Mouse (Mus musculus) liver, postnatal 0 days (tissue): ENCODE results near the gene AI481877. TPM values are rescaled to one million over a fixed set of nuclear protein-coding genes. Genes with fewer than 3 reads are reported as not detected.

Experiments used
- ATAC-seq: fragments of 200-750 bp; cut with Nextera tagmentation; 2 replicates; pipeline ENCODE4 v1.8.0; 2017; ENCODE audit warnings: mild to moderate bottlenecking, moderate library complexity
- DNase-seq: peaks from one replicate; pipeline ENCODE4 v3.0.0-alpha.2; 2016
- H3K27ac ChIP-seq: fragments of 300-500 bp; sonication (generic); 2 replicates; pipeline ENCODE4 v1.5.1; 2014; ENCODE audit warnings: antibody characterized with exemption, moderate library complexity, mild to moderate bottlenecking, low read depth
- H3K27me3 ChIP-seq: fragments of 300-500 bp; sonication (generic); 2 replicates; pipeline ENCODE4 v1.6.1; 2014; ENCODE audit warnings: low read length, control low read depth, mixed read lengths; ENCODE audit not compliant: insufficient read depth
- H3K36me3 ChIP-seq: fragments of 300-500 bp; sonication (generic); replicated peaks from 2 replicates; pipeline ENCODE4 v1.6.1; 2014; ENCODE audit warnings: mild to moderate bottlenecking, control low read depth, low read length, moderate library complexity, mixed read lengths; ENCODE audit not compliant: insufficient read depth
- H3K4me1 ChIP-seq: fragments of 300-500 bp; sonication (generic); 2 replicates; pipeline ENCODE4 v1.6.1; 2014; ENCODE audit warnings: antibody characterized with exemption, mild to moderate bottlenecking, control low read depth; ENCODE audit not compliant: insufficient read depth
- H3K4me2 ChIP-seq: fragments of 300-500 bp; sonication (generic); 2 replicates; pipeline ENCODE4 v1.6.1; 2014; ENCODE audit warnings: low read depth, mild to moderate bottlenecking, low read length, moderate library complexity, mixed read lengths
- H3K4me3 ChIP-seq: fragments of 300-500 bp; sonication (generic); 2 replicates; pipeline ENCODE4 v1.5.1; 2014; ENCODE audit warnings: low read depth, low read length
- H3K9ac ChIP-seq: fragments of 300-500 bp; sonication (generic); replicated peaks from 2 replicates; pipeline ENCODE4 v1.6.1; 2014; ENCODE audit warnings: mild to moderate bottlenecking, moderate library complexity
- H3K9me3 ChIP-seq: fragments of 300-500 bp; sonication (generic); 2 replicates; pipeline ENCODE4 v1.6.1; 2016; ENCODE audit warnings: mild to moderate bottlenecking, control low read depth, low read length, mixed read lengths
- CTCF ChIP-seq: sonication (generic); IDR thresholded peaks from 2 replicates; pipeline ENCODE4 v1.5.1; 2016; ENCODE audit warnings: antibody characterized with exemption, low read depth
- EP300 ChIP-seq: IDR thresholded peaks from 2 replicates; pipeline ENCODE4 v1.6.1; 2016; ENCODE audit warnings: antibody characterized with exemption, low read depth, mild to moderate bottlenecking
- WGBS: fragments of 180-500 bp; shearing (Covaris S2); extraction: QIAGEN DNeasy Blood & Tissue Kit; methylation state at CpG from one replicate; pipeline ENCODE4 v1.1.7; 2014; ENCODE audit not compliant: insufficient replicate concordance; 5-methylcytosine and 5-hydroxymethylcytosine counted together
- polyA plus RNA-seq: library from polyadenylated mRNA; unstranded; fragments of >200 nt; fragmentation: Nextera tagmentation; extraction: Ambion mirVana; gene quantifications from 2 replicates; pipeline ENCODE4 v1.2.1, GENCODE M21; 2015

The AI481877 gene
- polyA plus RNA-seq, 1 experiment from 2014 or later, result not detected

DNA sequence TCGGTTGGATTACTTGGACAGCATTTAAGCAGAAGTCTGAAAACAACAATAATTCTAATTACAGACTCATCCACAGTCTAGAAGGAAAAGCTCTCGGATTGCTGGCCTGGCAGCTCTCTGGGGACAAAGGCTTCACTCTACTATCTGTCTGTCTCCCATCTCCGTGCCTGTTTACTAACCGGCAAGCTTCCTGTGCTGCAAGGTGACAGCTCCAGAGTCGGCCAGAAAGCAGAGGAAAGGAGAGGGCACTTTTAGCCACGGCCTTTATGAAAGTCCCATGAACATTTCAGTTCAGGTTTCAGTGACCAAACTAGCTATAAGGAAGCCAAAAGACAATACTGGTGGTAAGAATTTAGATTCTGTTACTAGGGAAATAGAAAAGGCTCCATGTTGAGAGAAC, 37.1 kb upstream of the AI481877 start:
- 39% methylated on average over 6 of the region's 6 CpGs for WGBS
- Histone ChIP-seq H3K9me3 (no peaks in the 10 kb centered on the region), H3K27me3 (no peaks in the 10 kb centered on the region), H3K27ac (no peak overlapping the region), H3K4me3 (no peak overlapping the region), H3K4me2 (no peak overlapping the region), H3K36me3 (no peaks in the 10 kb centered on the region), H3K9ac (no peak overlapping the region), H3K4me1 (peaks cover 2% of the 10 kb centered on the region; the same call in 1 of the 2 replicates)
- TF ChIP-seq EP300, result no peak
- no peak for TF ChIP-seq CTCF
- DNase-seq (no peak), ATAC-seq (no peak)

DNA sequence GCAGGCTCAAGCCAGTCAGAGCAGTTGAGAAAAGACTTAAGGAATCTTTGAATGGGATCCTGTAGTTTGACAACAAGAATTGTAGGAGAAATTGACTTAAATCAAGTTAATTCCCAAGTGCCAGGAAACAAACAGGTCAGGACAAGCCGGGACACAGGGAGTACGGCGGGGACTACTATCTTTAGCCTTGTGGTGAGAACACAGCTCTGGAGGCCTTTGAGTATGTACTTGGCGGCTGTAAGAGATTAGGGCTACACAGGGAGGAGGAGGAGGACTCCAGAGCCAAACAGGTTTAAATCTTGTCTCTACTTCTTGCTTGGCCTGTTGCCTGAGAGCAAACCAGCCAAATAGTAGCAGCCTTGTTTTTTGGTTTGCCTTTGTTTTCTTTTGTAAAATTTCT, 36.2 kb upstream of the AI481877 start:
- Histone ChIP-seq H3K27ac (no peak overlapping the region), H3K9me3 (no peaks in the 10 kb centered on the region), H3K4me3 (no peak overlapping the region), H3K4me1 (peaks cover 2% of the 10 kb centered on the region; the same call in 1 of the 2 replicates), H3K4me2 (no peak overlapping the region), H3K36me3 (no peaks in the 10 kb centered on the region), H3K9ac (no peak overlapping the region), H3K27me3 (no peaks in the 10 kb centered on the region)
- no peak for DNase-seq
- no peak for ATAC-seq
- 61% methylated on average over 4 of the region's 4 CpGs for WGBS
- TF ChIP-seq CTCF (no peak), EP300 (no peak)

DNA sequence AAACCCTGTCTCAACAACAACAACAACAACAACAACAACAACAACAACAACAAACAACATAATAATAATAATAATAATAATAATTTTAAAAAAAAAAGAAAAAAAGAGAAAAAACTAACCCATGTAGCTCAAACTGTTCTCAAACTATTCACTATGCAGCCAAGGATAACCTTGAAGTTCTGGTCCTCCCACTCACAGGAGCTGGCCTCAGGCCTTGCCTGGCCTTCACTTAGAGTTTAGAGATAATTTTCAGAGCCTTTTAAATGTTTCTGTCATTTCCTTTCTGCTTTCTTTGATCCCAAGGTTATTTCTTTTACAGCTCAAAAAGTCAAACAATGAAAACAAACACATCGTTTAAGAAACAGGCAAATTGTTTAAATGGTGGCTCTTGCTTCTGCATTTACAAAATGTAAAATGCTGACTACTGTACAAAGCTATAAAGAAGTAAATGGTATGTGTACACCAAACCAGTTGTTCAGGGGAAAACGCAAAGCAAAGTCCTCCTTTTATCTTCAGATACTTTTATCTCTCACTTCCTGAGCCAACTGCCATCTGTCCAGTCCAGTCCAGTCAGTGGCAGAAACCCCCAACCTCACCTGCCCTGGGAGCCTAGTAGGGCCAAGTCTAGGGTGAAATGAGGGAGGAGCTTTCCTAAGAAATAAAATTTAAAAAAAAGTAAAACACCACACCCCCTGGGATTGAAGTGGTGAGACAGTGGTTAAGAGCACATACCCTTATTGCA, 34.6 kb upstream of the AI481877 start:
- no peaks in the 10 kb centered on the region for H3K27me3 ChIP-seq
- ATAC-seq, result no peak
- peaks cover 2% of the 10 kb centered on the region; the same call in 1 of the 2 replicates for H3K4me1 ChIP-seq
- no peak overlapping the region for H3K9ac ChIP-seq
- no peak overlapping the region for H3K27ac ChIP-seq
- H3K4me2 ChIP-seq, result no peak overlapping the region
- H3K9me3 ChIP-seq, result no peaks in the 10 kb centered on the region
- H3K36me3 ChIP-seq, result no peaks in the 10 kb centered on the region
- DNase-seq, result no peak
- H3K4me3 ChIP-seq, result no peak overlapping the region
- TF ChIP-seq CTCF (no peak), EP300 (no peak)
- 32% methylated on average over 2 of the region's 2 CpGs for WGBS

- WGBS, result 70% methylated on average over 2 of the region's 2 CpGs
- no peak for ATAC-seq
- no peak for TF ChIP-seq CTCF
- no peak for TF ChIP-seq EP300
These were observed 33.8 kb upstream of the AI481877 start for GRCm38 (mm10) chr4:59172616-59173015.

DNA sequence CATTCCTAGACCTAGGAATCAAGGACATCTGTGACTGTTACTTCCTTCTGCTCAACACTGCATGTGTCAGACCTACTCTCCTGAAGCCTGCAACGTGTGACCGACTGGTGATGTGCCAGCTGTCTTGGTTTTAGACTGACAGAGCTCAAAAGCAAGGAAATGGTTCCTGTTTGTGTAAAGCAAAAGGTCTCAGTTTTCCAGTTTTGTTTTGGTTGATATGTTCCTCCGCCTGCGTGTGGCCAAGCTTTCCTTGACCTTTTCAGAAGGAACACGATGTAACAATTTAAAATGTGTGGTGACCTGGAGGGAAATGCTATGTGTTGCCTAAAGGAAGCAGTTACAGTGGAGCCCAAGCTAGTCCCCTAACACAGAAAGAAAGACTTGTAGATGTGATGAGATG, 31.2 kb upstream of the AI481877 start:
- 67% methylated on average over 5 of the region's 5 CpGs for WGBS
- Histone ChIP-seq H3K27ac (no peak overlapping the region), H3K27me3 (no peaks in the 10 kb centered on the region), H3K9me3 (no peaks in the 10 kb centered on the region), H3K9ac (no peak overlapping the region), H3K4me3 (no peak overlapping the region), H3K4me2 (no peak overlapping the region), H3K4me1 (peaks cover 2% of the 10 kb centered on the region; the same call in 1 of the 2 replicates), H3K36me3 (no peaks in the 10 kb centered on the region)
- TF ChIP-seq EP300 (no peak), CTCF (no peak)
- ATAC-seq, result no peak
- DNase-seq, result no peak

More at GRCm38 (mm10) chr4:59172616-59173015, 33.8 kb upstream of the AI481877 start:
- peaks cover 2% of the 10 kb centered on the region; the same call in 1 of the 2 replicates for H3K4me1 ChIP-seq
- H3K27ac ChIP-seq, result no peak overlapping the region
- no peak overlapping the region for H3K9ac ChIP-seq
- H3K4me3 ChIP-seq, result no peak overlapping the region
- no peaks in the 10 kb centered on the region for H3K27me3 ChIP-seq
- H3K9me3 ChIP-seq, result no peaks in the 10 kb centered on the region
- H3K36me3 ChIP-seq, result no peaks in the 10 kb centered on the region
- DNase-seq, result no peak
- no peak overlapping the region for H3K4me2 ChIP-seq

- Histone ChIP-seq H3K9me3 (no peaks in the 10 kb centered on the region), H3K4me3 (no peak overlapping the region), H3K4me2 (no peak overlapping the region), H3K27ac (no peak overlapping the region), H3K27me3 (no peaks in the 10 kb centered on the region), H3K4me1 (no peaks in the 10 kb centered on the region), H3K36me3 (no peaks in the 10 kb centered on the region), H3K9ac (no peak overlapping the region)
- no peak for DNase-seq
- no peak for ATAC-seq
- TF ChIP-seq EP300, result no peak
- no peak for TF ChIP-seq CTCF
- 79% methylated on average over 2 of the region's 2 CpGs for WGBS
These were observed 28.6 kb upstream of the AI481877 start for GRCm38 (mm10) chr4:59167251-59167847.
